Mouse (Mus musculus): ENCODE measurements at regions not wholly inside any gene's neighbourhood (a gene's known extent, or its start where the extent isn't known, plus 50 kb on each side); places are given as distances from the start of the nearest gene placed in this dataset.
A peak's percentile ranks its signal among the peaks of the same experiment; 100 is the strongest.

GRCm38 (mm10) chr3:142965604-142966003 is 83.8 kb upstream of the Pkn2 start:
- Histone ChIP-seq H3K27me3 (ENCODE audit: control insufficient read depth, insufficient read depth, low read length, poor library complexity, severe bottlenecking) (no peaks in the 10 kb centered on the region), H3K36me3 (ENCODE audit: control insufficient read depth, insufficient read depth, low read length, poor library complexity, severe bottlenecking) (no peaks in the 10 kb centered on the region), H3K27ac (ENCODE audit: insufficient read depth, low read length) (no peak overlapping the region), H3K9me3 (replicated peaks; ENCODE audit: control insufficient read depth, insufficient read depth, low read length, poor library complexity, severe bottlenecking) (no peaks in the 10 kb centered on the region), H3K4me1 (ENCODE audit: control insufficient read depth, insufficient read depth, low read length) (no peaks in the 10 kb centered on the region), H3K4me3 (ENCODE audit: low read depth, low read length) (no peak overlapping the region), H3K9ac (ENCODE audit: low read depth, poor library complexity, severe bottlenecking) (no peak overlapping the region)
- TF ChIP-seq EP300 (IDR thresholded peaks at IDR 0.05; ENCODE audit: insufficient read depth, low read depth, low read length): no peak

- TF ChIP-seq EP300 (IDR thresholded peaks at IDR 0.05; ENCODE audit: insufficient read depth, low read depth, low read length): no peak
- TF ChIP-seq CTCF (IDR thresholded peaks at IDR 0.05; ENCODE audit: low read depth, low read length): no peak
- TF ChIP-seq POLR2A (IDR thresholded peaks at IDR 0.05; ENCODE audit: insufficient read depth, low read length): no peak
- Histone ChIP-seq H3K9ac (ENCODE audit: low read depth, poor library complexity, severe bottlenecking) (no peak overlapping the region), H3K27me3 (ENCODE audit: control insufficient read depth, insufficient read depth, low read length, poor library complexity, severe bottlenecking) (no peaks in the 10 kb centered on the region), H3K4me3 (ENCODE audit: low read depth, low read length) (no peak overlapping the region), H3K27ac (ENCODE audit: insufficient read depth, low read length) (no peak overlapping the region), H3K9me3 (replicated peaks; ENCODE audit: control insufficient read depth, insufficient read depth, low read length, poor library complexity, severe bottlenecking) (no peaks in the 10 kb centered on the region), H3K36me3 (ENCODE audit: control insufficient read depth, insufficient read depth, low read length, poor library complexity, severe bottlenecking) (no peaks in the 10 kb centered on the region), H3K4me1 (ENCODE audit: control insufficient read depth, insufficient read depth, low read length) (no peaks in the 10 kb centered on the region)
Measured at GRCm38 (mm10) chr3:142963818-142964372, 82.1 kb upstream of the Pkn2 start.

- Histone ChIP-seq H3K9me3 (replicated peaks; ENCODE audit: control insufficient read depth, insufficient read depth, low read length, poor library complexity, severe bottlenecking) (no peaks in the 10 kb centered on the region), H3K9ac (ENCODE audit: low read depth, poor library complexity, severe bottlenecking) (no peak overlapping the region), H3K36me3 (ENCODE audit: control insufficient read depth, insufficient read depth, low read length, poor library complexity, severe bottlenecking) (no peaks in the 10 kb centered on the region), H3K27me3 (ENCODE audit: control insufficient read depth, insufficient read depth, low read length, poor library complexity, severe bottlenecking) (no peaks in the 10 kb centered on the region), H3K4me1 (ENCODE audit: control insufficient read depth, insufficient read depth, low read length) (no peaks in the 10 kb centered on the region), H3K27ac (ENCODE audit: insufficient read depth, low read length) (no peak overlapping the region), H3K4me3 (ENCODE audit: low read depth, low read length) (no peak overlapping the region)
- TF ChIP-seq CTCF (IDR thresholded peaks at IDR 0.05; ENCODE audit: low read depth, low read length) (no peak), POLR2A (IDR thresholded peaks at IDR 0.05; ENCODE audit: insufficient read depth, low read length) (no peak), EP300 (IDR thresholded peaks at IDR 0.05; ENCODE audit: insufficient read depth, low read depth, low read length) (no peak)
Measured at GRCm38 (mm10) chr3:142957768-142958167, 76.0 kb upstream of the Pkn2 start.

- TF ChIP-seq CTCF (IDR thresholded peaks at IDR 0.05; ENCODE audit: low read depth, low read length) (peak; percentile 8), POLR2A (IDR thresholded peaks at IDR 0.05; ENCODE audit: insufficient read depth, low read length) (no peak), EP300 (IDR thresholded peaks at IDR 0.05; ENCODE audit: insufficient read depth, low read depth, low read length) (no peak)
- Histone ChIP-seq H3K27ac (ENCODE audit: insufficient read depth, low read length) (no peak overlapping the region), H3K36me3 (ENCODE audit: control insufficient read depth, insufficient read depth, low read length, poor library complexity, severe bottlenecking) (no peaks in the 10 kb centered on the region), H3K9me3 (replicated peaks; ENCODE audit: control insufficient read depth, insufficient read depth, low read length, poor library complexity, severe bottlenecking) (no peaks in the 10 kb centered on the region), H3K4me3 (ENCODE audit: low read depth, low read length) (no peak overlapping the region), H3K9ac (ENCODE audit: low read depth, poor library complexity, severe bottlenecking) (no peak overlapping the region), H3K4me1 (ENCODE audit: control insufficient read depth, insufficient read depth, low read length) (no peaks in the 10 kb centered on the region), H3K27me3 (ENCODE audit: control insufficient read depth, insufficient read depth, low read length, poor library complexity, severe bottlenecking) (no peaks in the 10 kb centered on the region; the same call in 1 of the 2 replicates)
Measured at GRCm38 (mm10) chr3:142948771-142949170, 67.0 kb upstream of the Pkn2 start.

- Histone ChIP-seq H3K4me1 (ENCODE audit: control insufficient read depth, insufficient read depth, low read length) (no peaks in the 10 kb centered on the region), H3K4me3 (ENCODE audit: low read depth, low read length) (no peak overlapping the region), H3K9me3 (replicated peaks; ENCODE audit: control insufficient read depth, insufficient read depth, low read length, poor library complexity, severe bottlenecking) (no peaks in the 10 kb centered on the region), H3K27ac (ENCODE audit: insufficient read depth, low read length) (no peak overlapping the region), H3K9ac (ENCODE audit: low read depth, poor library complexity, severe bottlenecking) (no peak overlapping the region), H3K27me3 (ENCODE audit: control insufficient read depth, insufficient read depth, low read length, poor library complexity, severe bottlenecking) (no peaks in the 10 kb centered on the region; the same call in 1 of the 2 replicates), H3K36me3 (ENCODE audit: control insufficient read depth, insufficient read depth, low read length, poor library complexity, severe bottlenecking) (no peaks in the 10 kb centered on the region)
- TF ChIP-seq CTCF (IDR thresholded peaks at IDR 0.05; ENCODE audit: low read depth, low read length) (no peak), POLR2A (IDR thresholded peaks at IDR 0.05; ENCODE audit: insufficient read depth, low read length) (no peak), EP300 (IDR thresholded peaks at IDR 0.05; ENCODE audit: insufficient read depth, low read depth, low read length) (no peak)
Measured at GRCm38 (mm10) chr3:142941319-142942024, 59.7 kb upstream of the Pkn2 start.

GRCm38 (mm10) chr3:142940874-142941273 is 59.1 kb upstream of the Pkn2 start:
- Histone ChIP-seq H3K4me1 (ENCODE audit: control insufficient read depth, insufficient read depth, low read length) (no peaks in the 10 kb centered on the region), H3K4me3 (ENCODE audit: low read depth, low read length) (no peak overlapping the region), H3K27me3 (ENCODE audit: control insufficient read depth, insufficient read depth, low read length, poor library complexity, severe bottlenecking) (no peaks in the 10 kb centered on the region), H3K9ac (ENCODE audit: low read depth, poor library complexity, severe bottlenecking) (no peak overlapping the region), H3K36me3 (ENCODE audit: control insufficient read depth, insufficient read depth, low read length, poor library complexity, severe bottlenecking) (no peaks in the 10 kb centered on the region), H3K27ac (ENCODE audit: insufficient read depth, low read length) (no peak overlapping the region), H3K9me3 (replicated peaks; ENCODE audit: control insufficient read depth, insufficient read depth, low read length, poor library complexity, severe bottlenecking) (no peaks in the 10 kb centered on the region)
- TF ChIP-seq POLR2A (IDR thresholded peaks at IDR 0.05; ENCODE audit: insufficient read depth, low read length): no peak
- no peak for TF ChIP-seq EP300 (IDR thresholded peaks at IDR 0.05; ENCODE audit: insufficient read depth, low read depth, low read length)
- TF ChIP-seq CTCF (IDR thresholded peaks at IDR 0.05; ENCODE audit: low read depth, low read length): no peak
